21 mouse cellular contexts compared by ENCODE assay signal in the genomic region with DNA sequence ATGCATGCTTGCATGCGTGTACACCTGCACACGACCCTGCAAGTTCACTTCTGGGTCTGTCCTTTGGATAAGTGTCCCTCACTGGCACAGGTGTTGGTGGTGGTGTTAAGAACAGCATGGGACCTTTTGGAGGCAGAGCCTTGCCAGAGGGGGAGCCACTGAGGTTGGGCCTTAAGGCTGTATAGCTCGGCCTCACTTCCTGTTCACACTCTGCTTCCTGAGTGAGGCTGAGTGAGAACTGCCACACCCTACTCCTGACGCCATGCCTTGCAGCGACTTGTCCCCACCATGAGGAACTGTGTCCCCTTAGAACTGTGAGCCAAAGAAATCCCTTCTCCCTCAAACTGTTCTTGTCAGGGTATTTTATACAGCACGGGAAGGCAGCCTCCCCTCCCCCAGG. TPM values are rescaled to one million over a fixed set of nuclear protein-coding genes. Genes with fewer than 3 reads are reported as not detected.
DNase-seq lines count a peak whose midpoint lies in the region; ATAC-seq and TF ChIP-seq lines count a peak whose summit lies in the region.
"Had no signal": no experiment of that assay in that cellular context is flagged by ENCODE, and none has a peak within 500 bp of the region (broad histone marks: within the 10 kb centered on the region; RNA-seq: fewer than 3 reads in every experiment).

No protein-coding gene starts in this region.

- WGBS in liver, adult 2 months: 89% methylated on average over 6 of the region's 6 CpGs
- WGBS in liver, embryonic 12.5 days (ENCODE audit: insufficient replicate concordance): 57% methylated on average over 6 of the region's 6 CpGs
- WGBS in hindbrain, postnatal 0 days: 90% methylated on average over 6 of the region's 6 CpGs

- H3K4me1 ChIP-seq in liver, adult 2 months (ENCODE audit: control insufficient read depth, insufficient read depth, low read length): no peaks in the 10 kb centered on the region
- 0 out of 2 replicates have a peak, but pooled peaks cover 13% of the 10 kb centered on the region for H3K4me1 ChIP-seq in liver, embryonic 12.5 days
- no peaks in the 10 kb centered on the region for H3K4me1 ChIP-seq in hindbrain, postnatal 0 days (ENCODE audit: insufficient read depth, low read length)

- H3K27ac ChIP-seq in liver, adult 2 months (replicated peaks; ENCODE audit: insufficient read depth, low read depth, low read length): no peak overlapping the region
- no peak overlapping the region for H3K27ac ChIP-seq in liver, embryonic 12.5 days
- H3K27ac ChIP-seq in hindbrain, postnatal 0 days: no peak overlapping the region
- H3K27ac ChIP-seq: heart, embryonic 10.5 days; hindbrain, embryonic 10.5 days; neural tube, embryonic 12.5 days had no signal

- no peak for TF ChIP-seq POLR2A in liver, adult 2 months (IDR thresholded peaks at IDR 0.05; ENCODE audit: extremely low read depth, insufficient read depth, low read length)

- H3K4me3 ChIP-seq in liver, adult 2 months (ENCODE audit: insufficient read depth, low read depth, low read length): no peak overlapping the region
- no peak overlapping the region for H3K4me3 ChIP-seq in liver, embryonic 12.5 days
- no peak overlapping the region for H3K4me3 ChIP-seq in hindbrain, postnatal 0 days (ENCODE audit: low read length)
- H3K4me3 ChIP-seq: heart, embryonic 10.5 days; hindbrain, embryonic 10.5 days; neural tube, embryonic 12.5 days had no signal

- 0 out of 2 replicates have a peak, but pooled peaks have one; percentile 3 for TF ChIP-seq CTCF in liver, adult 2 months (IDR thresholded peaks at IDR 0.05; ENCODE audit: low read depth, low read length)
- no peak for TF ChIP-seq CTCF in hindbrain, postnatal 0 days (IDR thresholded peaks at IDR 0.05; ENCODE audit: low read depth)

- H3K36me3 ChIP-seq in liver, adult 2 months (ENCODE audit: control insufficient read depth, insufficient read depth, low read length): no peaks in the 10 kb centered on the region
- no peaks in the 10 kb centered on the region for H3K36me3 ChIP-seq in liver, embryonic 12.5 days
- H3K36me3 ChIP-seq in hindbrain, postnatal 0 days (ENCODE audit: insufficient read depth, low read length): no peaks in the 10 kb centered on the region
- H3K36me3 ChIP-seq: heart, embryonic 10.5 days; hindbrain, embryonic 10.5 days; neural tube, embryonic 12.5 days had no signal

- no peak for ATAC-seq in liver, embryonic 12.5 days
- no peak for ATAC-seq in hindbrain, postnatal 0 days
- ATAC-seq: forebrain, embryonic 16.5 days had no signal

- no peaks in the 10 kb centered on the region for H3K9me3 ChIP-seq in liver, embryonic 12.5 days (replicated peaks)
- H3K9me3 ChIP-seq in hindbrain, postnatal 0 days (ENCODE audit: low read length): no peaks in the 10 kb centered on the region
- H3K9me3 ChIP-seq: heart, embryonic 10.5 days; hindbrain, embryonic 10.5 days; neural tube, embryonic 12.5 days had no signal

- H3K79me2 ChIP-seq in liver, adult 2 months (ENCODE audit: control insufficient read depth, insufficient read depth, low read length): no peaks in the 10 kb centered on the region

- no peak for DNase-seq in liver, adult 2 months (ENCODE audit: extremely low read depth, low read depth, low spot score)
- peak; percentile 20 to 32 for DNase-seq in B cell, adult 2 months
- peak; percentile 48 for DNase-seq in R1 (ENCODE audit: low read depth, low spot score)
- peak; percentile 38 to 59 for DNase-seq in natural killer cell, adult 2 months (ENCODE audit: low spot score in 2 of 2)
- no peak for DNase-seq in retina, embryonic 14.5 days (ENCODE audit: low spot score)
- DNase-seq in hindbrain, postnatal 0 days (ENCODE audit: low spot score): no peak
- DNase-seq: adrenal gland, postnatal 10 days; cerebellum, adult 11 months; cerebellum, postnatal 25 days; embryo, embryonic 11 days; kidney, adult 2 months; kidney, postnatal 10 days; left cerebral cortex, postnatal 4 days; liver; lung, embryonic 14.5 days; lung, postnatal 36 days had no signal

- H3K27me3 ChIP-seq in liver, adult 2 months (ENCODE audit: control insufficient read depth, insufficient read depth, low read length): no peaks in the 10 kb centered on the region
- no peaks in the 10 kb centered on the region for H3K27me3 ChIP-seq in liver, embryonic 12.5 days (replicated peaks)
- H3K27me3 ChIP-seq in hindbrain, postnatal 0 days (ENCODE audit: insufficient read depth, low read length): no peaks in the 10 kb centered on the region
- H3K27me3 ChIP-seq: neural tube, embryonic 12.5 days had no signal

- H3K4me2 ChIP-seq in liver, embryonic 12.5 days: no peak overlapping the region
- H3K4me2 ChIP-seq in hindbrain, postnatal 0 days (ENCODE audit: low read depth, low read length): no peak overlapping the region
- H3K4me2 ChIP-seq: lung, embryonic 14.5 days; neural tube, embryonic 12.5 days had no signal

- H3K9ac ChIP-seq in liver, adult 2 months (ENCODE audit: low read depth, low read length): no peak overlapping the region
- no peak overlapping the region for H3K9ac ChIP-seq in liver, embryonic 12.5 days
- H3K9ac ChIP-seq in hindbrain, postnatal 0 days (replicated peaks; ENCODE audit: low read length): no peak overlapping the region
- H3K9ac ChIP-seq: lung, embryonic 14.5 days; neural tube, embryonic 12.5 days had no signal

RNA-seq across cellular contexts. Expression of a gene that starts 25.1 kb away (rescaled TPM):
- not detected in 2 replicates for total RNA-seq in liver, adult 2 months (2014; rRNA removed)
- 0.04 and 0.07 TPM in 2 replicates for polyA plus RNA-seq in liver, adult 2 months (2012; rRNA removed)
- polyA plus RNA-seq in liver, embryonic 12.5 days (2016; fragmentation: Nextera tagmentation; extraction: Ambion mirVana): 0.39 and 0.41 TPM in 2 replicates
- total RNA-seq in hindbrain, postnatal 0 days (2014; rRNA removed): 8.7 and 10.4 TPM in 2 replicates
- polyA plus RNA-seq in hindbrain, postnatal 0 days (2015; fragmentation: Nextera tagmentation; extraction: Ambion mirVana): 3.9 and 4.0 TPM in 2 replicates

RNA-seq across cellular contexts. Expression of a gene that starts 26.3 kb away (rescaled TPM):
- 0.37 and 1.1 TPM in 2 replicates for total RNA-seq in liver, adult 2 months (2014; rRNA removed)
- polyA plus RNA-seq in liver, adult 2 months (2012; rRNA removed): 0.59 and 0.76 TPM in 2 replicates
- polyA plus RNA-seq in liver, embryonic 12.5 days (2016; fragmentation: Nextera tagmentation; extraction: Ambion mirVana): 8.3 and 9.3 TPM in 2 replicates
- total RNA-seq in hindbrain, postnatal 0 days (2014; rRNA removed): 54.0 and 55.6 TPM in 2 replicates
- polyA plus RNA-seq in hindbrain, postnatal 0 days (2015; fragmentation: Nextera tagmentation; extraction: Ambion mirVana): 30.8 and 33.2 TPM in 2 replicates

Comparison
In these comparisons a context has a peak if more than half of its experiments do, and no peak if none do; other contexts are left out.
1. DNase-seq: peak in B cell, adult 2 months (2 of 2), R1 (single experiment) and natural killer cell, adult 2 months (2 of 2); none in liver, adult 2 months (single experiment), retina, embryonic 14.5 days (single experiment) and hindbrain, postnatal 0 days (single experiment).